Mouse (Mus musculus) frontal cortex, adult (tissue): ENCODE results near the gene Aldoc.

Source experiments
- ATAC-seq: cut with Nextera tagmentation; 2 replicates; pipeline ENCODE4 v1.9.2; 2017; ENCODE audit warnings: mild to moderate bottlenecking, moderate library complexity, mixed read lengths; ENCODE audit not compliant: low TSS enrichment

Aldoc gene

GRCm38 (mm10) chr11:78332676-78333075 lies 9.9 kb downstream of the Aldoc start:
- ATAC-seq, result no peak

DNA sequence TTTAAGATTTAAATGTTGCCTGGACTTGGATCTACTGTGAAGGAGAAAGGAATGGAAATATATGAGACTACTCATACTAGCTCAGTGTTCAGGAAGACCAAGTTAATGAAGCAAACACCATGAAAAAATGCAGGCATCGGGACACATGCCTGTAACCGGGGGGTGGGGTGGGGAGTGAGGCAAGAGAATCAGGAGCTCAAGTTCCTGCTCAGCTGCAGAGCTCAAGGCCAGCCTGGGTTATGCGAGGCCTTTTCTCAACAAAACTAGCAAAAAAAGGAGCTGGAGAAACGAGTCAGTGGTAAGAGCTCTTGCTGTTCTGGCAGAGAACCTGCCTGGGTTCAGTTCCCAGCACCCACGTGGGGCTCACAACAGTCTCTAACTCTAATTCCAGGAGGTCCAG lies 11.2 kb downstream of the Aldoc start:
- no peak for ATAC-seq

DNA sequence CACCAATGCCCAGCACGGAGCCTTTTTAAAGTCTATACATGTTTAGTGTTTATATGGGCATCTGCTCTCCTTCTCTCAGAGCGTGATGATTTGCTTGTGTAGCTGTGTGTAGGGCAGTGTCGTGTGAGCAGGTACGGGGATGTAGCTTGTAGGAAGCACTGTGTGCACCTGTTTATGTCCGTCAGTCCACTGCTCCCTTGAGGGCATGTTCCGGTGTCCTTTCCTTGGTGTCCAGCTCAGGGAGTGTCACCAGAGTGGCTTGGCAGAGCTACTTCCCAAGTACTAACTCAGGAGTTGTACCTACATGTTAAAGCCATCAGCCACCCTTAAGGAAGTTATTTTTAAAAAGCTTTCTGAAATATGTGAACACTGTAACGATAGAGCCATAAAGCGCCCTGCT lies 14.3 kb downstream of the Aldoc start:
- ATAC-seq, result no peak

DNA sequence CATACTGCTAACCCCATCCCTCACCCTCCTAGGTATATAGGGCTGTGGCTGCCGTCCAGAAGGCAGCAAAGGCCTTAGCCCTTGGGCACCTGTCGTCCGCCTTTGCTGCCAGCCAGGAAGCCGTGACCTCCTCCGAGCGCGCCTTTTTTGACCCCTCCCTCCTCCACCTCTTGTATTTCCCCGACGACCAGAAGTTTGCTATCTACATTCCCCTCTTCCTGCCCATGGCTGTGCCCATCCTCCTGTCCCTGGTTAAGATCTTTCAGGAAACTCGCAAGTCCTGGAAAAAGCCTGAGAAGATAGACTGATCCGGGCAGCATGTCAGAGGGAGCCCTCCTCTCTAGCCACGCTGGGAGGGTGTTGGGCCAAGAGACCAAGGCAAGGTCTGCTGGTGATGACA lies 18.9 kb downstream of the Aldoc start:
- ATAC-seq, result no peak

- peak; percentile 61 for ATAC-seq
Observed at GRCm38 (mm10) chr11:78343381-78344327, 20.9 kb downstream of the Aldoc start, which contains the start of gene Unc119. TSS of gene Unc119 (plus strand) at chr11:78343482.

GRCm38 (mm10) chr11:78344328-78344889 lies 21.6 kb downstream of the Aldoc start:
- no peak for ATAC-seq

- no peak for ATAC-seq
Observed at GRCm38 (mm10) chr11:78344890-78345715, 22.3 kb downstream of the Aldoc start.

- ATAC-seq, result no peak
Observed at GRCm38 (mm10) chr11:78345801-78346200, 23.0 kb downstream of the Aldoc start.

DNA sequence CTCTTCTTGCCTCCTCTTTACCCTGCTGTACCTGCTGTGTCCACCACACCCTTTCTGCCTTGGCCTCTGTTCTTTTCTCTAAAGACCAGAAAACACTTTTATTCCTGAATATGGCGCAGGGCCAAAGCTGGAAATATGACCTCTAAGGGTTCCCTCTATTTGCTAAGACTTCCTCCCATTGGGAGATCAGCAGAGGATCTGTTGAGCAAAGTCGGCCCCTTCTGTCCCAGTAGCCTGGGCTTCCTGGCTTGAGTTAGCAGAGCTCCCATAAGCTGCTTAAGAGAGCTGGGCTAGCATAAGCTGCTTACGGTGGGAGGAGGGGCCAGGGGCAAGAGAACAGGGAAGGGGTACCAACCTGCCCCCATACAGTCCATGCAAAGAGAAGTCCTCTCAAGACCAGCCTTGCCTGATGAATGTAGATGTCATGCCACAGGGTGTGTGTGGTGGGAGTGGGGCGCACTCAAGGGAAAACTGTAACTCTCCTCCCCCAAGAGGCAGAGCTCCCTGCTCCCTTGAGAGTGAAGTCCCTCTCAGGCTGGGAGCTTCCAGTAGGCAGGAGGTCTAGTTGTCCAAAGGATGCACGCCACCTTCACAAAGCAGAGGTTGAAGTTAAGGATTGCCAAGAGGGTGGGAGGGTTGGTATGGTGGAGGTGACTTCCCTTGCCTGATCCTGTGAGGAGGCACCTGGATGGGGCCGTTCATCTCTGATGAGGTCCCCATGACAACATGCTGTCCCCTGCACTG lies 23.7 kb downstream of the Aldoc start:
- ATAC-seq, result no peak

- peak; percentile 44; the same call in 1 of the 2 replicates for ATAC-seq
Observed at GRCm38 (mm10) chr11:78347070-78347754, 24.4 kb downstream of the Aldoc start.

- ATAC-seq, result no peak
Observed at GRCm38 (mm10) chr11:78347908-78348307, 25.1 kb downstream of the Aldoc start.

- no peak for ATAC-seq
Observed at GRCm38 (mm10) chr11:78348474-78348873, 25.7 kb downstream of the Aldoc start.

GRCm38 (mm10) chr11:78349441-78350358 lies 26.9 kb downstream of the Aldoc start:
- ATAC-seq, result no peak

DNA sequence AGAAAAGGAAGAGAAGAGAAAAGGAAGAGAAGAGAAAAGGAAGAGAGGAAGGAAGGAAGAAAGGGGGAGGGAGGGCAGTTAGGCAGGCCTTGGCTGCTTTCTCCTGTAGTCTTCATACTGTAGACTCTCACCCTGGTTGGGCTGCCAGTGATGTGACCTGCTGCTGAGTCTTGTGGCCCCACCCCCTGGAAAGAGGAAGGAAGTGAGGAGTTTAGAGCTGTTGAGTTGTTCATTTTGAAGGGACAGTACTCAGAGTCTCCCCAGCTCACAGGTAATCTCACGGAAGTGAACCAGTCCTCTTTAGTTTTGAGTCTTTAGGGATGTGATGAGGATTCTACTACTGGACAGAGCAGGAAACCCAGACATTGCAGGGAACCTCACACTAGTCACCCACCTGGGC lies 30.3 kb downstream of the Aldoc start:
- ATAC-seq, result no peak

DNA sequence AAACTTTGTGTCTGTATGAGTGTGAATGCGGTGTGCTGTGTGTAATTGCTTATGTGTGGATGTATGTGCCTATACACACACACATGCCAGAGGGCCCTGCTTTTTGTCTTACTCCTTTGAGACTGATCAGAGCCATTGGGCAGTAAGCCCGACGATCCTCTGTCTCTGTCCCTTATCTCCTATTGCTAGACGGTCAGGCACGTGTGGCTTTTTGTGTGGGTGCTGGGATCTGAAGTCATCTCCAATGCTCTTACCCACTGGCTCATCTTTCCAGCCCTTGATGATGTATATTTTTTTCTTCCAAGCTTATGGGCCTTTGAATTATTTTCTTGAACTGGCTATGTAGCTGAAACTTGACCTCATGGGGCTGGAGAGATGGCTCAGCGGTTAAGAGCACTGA lies 32.1 kb downstream of the Aldoc start:
- ATAC-seq, result no peak

DNA sequence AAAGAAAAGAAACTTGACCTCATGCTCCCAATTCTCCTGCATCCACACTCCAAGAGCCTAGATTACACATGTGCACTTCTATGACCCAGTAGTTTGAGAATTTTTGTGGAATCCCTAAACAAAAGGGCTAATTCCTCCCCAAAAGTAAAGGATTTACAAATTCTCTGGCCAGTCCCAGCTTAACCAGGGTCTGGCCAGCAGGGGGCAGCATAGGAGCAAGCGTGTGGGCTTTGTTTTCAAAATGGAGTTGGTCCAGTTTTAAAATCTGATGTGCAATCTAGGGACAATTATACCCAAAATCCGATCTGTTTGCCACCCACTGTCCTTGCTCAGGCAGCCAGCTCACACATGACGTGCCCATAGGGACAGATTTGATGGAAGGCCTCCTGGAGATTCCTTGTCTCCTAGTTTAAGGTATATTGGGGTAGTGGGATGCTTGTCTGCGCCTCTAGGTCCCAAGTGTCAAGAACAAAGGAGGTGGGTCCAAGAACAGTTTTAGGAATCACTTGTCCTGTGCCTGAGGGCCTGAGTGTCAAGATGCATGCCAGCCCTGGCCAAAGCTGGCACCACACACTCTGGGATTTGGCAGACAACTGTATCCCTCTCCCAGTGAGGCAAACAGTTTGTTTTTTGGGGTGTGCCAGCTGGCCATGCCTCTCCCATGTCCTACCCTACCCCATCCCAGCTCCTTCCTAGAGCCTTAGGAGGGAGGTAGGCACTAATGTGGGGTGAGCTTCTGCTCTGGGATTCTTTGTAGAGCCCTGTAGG lies 32.9 kb downstream of the Aldoc start:
- no peak for ATAC-seq

DNA sequence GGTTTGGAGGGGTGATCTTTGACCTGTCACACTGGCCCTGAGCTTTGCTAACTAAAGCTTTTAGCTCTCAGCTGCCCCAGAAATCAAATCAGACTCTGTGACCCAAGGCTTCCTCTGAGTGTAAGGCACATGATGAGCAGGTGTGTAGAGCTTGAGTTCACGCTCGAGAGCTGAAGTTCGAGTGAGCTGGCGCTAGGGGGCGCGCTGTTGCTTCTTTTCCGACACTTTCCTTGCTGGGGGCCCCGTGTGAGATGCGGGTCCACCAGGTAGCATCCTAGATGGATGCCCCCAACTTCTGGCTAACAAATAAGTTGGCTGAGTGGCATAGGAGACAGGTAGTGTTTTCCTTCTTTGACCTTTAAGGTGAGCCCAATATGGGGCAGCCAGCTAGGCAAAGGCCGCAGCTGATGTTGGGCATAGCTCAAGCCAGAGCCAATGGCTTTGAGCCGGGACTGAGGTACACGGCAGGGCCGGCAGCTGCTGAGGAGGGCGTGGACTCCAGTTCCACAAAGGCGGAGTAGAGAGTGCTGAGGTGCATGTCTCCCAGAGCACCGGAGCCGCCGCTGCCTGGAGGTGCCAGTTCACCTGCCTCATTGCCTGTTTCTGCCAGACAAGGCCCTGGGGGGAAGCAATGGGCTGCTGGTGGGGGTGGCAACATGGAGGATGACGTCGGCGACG lies 35.7 kb downstream of the Aldoc start:
- no peak for ATAC-seq

DNA sequence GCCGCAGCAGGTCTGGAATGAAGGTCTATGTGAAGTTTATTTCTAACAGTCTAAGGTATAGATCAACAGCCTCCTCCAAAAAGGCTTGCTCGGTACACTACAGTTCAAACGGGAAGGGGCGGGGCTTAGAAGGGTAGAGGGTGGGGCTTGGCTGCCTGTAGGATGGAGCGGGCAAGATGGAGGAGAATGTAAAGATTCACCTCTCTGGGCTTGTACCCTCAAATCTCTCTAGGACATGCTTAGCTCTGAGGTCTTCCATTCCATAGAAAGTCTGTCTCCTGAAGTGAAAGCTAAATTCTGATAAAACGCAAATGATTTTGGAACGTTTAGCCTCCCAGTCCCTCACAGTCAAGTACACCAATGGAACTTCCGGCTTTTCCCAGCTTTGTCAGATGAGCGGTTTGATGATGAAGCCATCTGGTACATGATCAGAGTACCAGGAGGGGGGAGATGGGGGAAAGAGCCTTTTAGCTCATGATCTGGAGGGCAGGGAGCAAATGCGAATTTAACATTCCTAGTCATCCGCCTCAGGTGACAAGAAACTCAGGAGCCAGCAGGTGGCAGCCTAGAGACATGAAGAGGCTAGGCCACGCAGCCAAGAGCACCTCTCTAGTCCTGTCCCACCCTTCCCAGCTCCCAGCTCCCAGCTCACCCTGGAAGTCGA lies 37.5 kb downstream of the Aldoc start:
- peak; percentile 86; the same call in 1 of the 2 replicates for ATAC-seq
